Mouse (Mus musculus) brain, embryonic 14.5 days (tissue): Measurements from ENCODE around the gene Srebf1.

ENCODE experiments used
- CTCF ChIP-seq: fragments of 200-500 bp; IDR thresholded peaks from 2 replicates; pipeline ENCODE4 v1.5.1; 2012; ENCODE audit warnings: inconsistent platforms, mild to moderate bottlenecking, moderate library complexity, borderline replicate concordance; ENCODE audit not compliant: insufficient read depth, insufficient read length; ENCODE audit errors: extremely low read depth
- POLR2A ChIP-seq: fragments of 200-500 bp; IDR thresholded peaks from 2 replicates; pipeline ENCODE4 v1.6.1; 2012; ENCODE audit warnings: mild to moderate bottlenecking, inconsistent platforms, borderline replicate concordance; ENCODE audit not compliant: poor library complexity, insufficient read depth, insufficient read length, severe bottlenecking; ENCODE audit errors: extremely low read depth

DNA sequence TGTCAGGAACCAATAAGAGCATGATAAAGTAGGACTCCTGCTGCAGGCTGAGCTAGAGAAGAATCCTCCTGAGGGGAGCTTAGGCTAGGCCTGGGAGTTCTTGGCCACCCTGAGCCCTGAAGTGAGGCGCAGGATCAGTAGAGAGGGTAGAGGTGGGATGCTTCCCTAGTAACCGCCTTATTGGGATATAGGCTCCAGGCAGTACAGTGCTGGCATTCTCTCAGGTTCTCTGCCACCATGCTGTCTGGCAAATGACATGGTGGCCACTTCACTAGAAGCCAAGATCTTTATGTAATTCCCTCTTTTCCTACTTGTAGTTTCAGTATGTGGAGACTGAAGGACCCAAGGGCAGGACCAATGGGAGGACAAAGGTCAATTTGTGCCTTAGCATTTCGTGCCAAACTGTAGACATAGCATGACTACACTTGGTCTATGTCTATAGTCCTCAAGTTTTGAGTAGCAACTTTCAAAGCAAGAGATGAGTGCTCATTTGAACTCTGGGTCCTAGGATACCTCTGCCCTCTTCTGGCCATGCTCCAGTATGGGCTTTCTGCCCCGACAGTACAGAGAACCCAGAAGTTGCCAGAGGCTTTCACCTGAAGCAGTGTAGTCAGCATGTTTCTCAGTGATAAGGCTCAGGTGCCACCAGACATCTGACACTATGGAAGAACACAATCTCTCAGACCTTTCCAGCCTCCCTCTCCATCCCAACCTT, 43.0 kb upstream of the Srebf1 start:
- TF ChIP-seq CTCF = no peak
- TF ChIP-seq POLR2A = no peak
